In genomic region chr9:91380458-91380914, GRCm38 (mm10) we compare ENCODE assay signal across 11 mouse cellular contexts. TPM values are rescaled to one million over a fixed set of nuclear protein-coding genes. Genes with fewer than 3 reads are reported as not detected.
DNase-seq lines count a peak whose midpoint lies in the region; ATAC-seq and TF ChIP-seq lines count a peak whose summit lies in the region.
"Had no signal": no experiment of that assay in that cellular context is flagged by ENCODE, and none has a peak within 500 bp of the region (broad histone marks: within the 10 kb centered on the region; RNA-seq: fewer than 3 reads in every experiment).

No protein-coding gene starts in this region.

- no peak for TF ChIP-seq CTCF in intestine, postnatal 0 days (IDR thresholded peaks at IDR 0.05; ENCODE audit: low read depth)

- peak overlapping the region; percentile 50; the same call in 1 of the 2 replicates for H3K4me3 ChIP-seq in intestine, postnatal 0 days (ENCODE audit: low read depth, low read length)
- no peak overlapping the region for H3K4me3 ChIP-seq in intestine, embryonic 16.5 days (ENCODE audit: low read length)
- peak overlapping the region; percentile 54 for H3K4me3 ChIP-seq in hindbrain, embryonic 12.5 days
- H3K4me3 ChIP-seq in neural tube, embryonic 12.5 days = peak overlapping the region; percentile 59

- no peak overlapping the region for H3K9ac ChIP-seq in intestine, postnatal 0 days (ENCODE audit: low read depth, low read length)
- no peak overlapping the region for H3K9ac ChIP-seq in intestine, embryonic 16.5 days (ENCODE audit: low read depth, low read length)
- peak overlapping the region; percentile 82 for H3K9ac ChIP-seq in hindbrain, embryonic 12.5 days
- peak overlapping the region; percentile 93 for H3K9ac ChIP-seq in neural tube, embryonic 12.5 days

- H3K36me3 ChIP-seq in intestine, postnatal 0 days (ENCODE audit: control insufficient read depth, insufficient read depth) = no peaks in the 10 kb centered on the region
- no peaks in the 10 kb centered on the region for H3K36me3 ChIP-seq in intestine, embryonic 16.5 days (ENCODE audit: control insufficient read depth, insufficient read depth, low read length)
- no peaks in the 10 kb centered on the region for H3K36me3 ChIP-seq in hindbrain, embryonic 12.5 days
- no peaks in the 10 kb centered on the region for H3K36me3 ChIP-seq in neural tube, embryonic 12.5 days
- H3K36me3 ChIP-seq: limb, embryonic 13.5 days had no signal

- H3K27ac ChIP-seq in intestine, postnatal 0 days (ENCODE audit: low read depth, low read length) = no peak overlapping the region
- no peak overlapping the region for H3K27ac ChIP-seq in intestine, embryonic 16.5 days (ENCODE audit: low read length)
- peak overlapping the region; percentile 94 for H3K27ac ChIP-seq in hindbrain, embryonic 12.5 days
- H3K27ac ChIP-seq in neural tube, embryonic 12.5 days = peak overlapping the region; percentile 60
- H3K27ac ChIP-seq: limb, embryonic 13.5 days had no signal

- 2% methylated on average over 9 of the region's 9 CpGs for WGBS in intestine, postnatal 0 days
- WGBS in intestine, embryonic 16.5 days = 2% methylated on average over 9 of the region's 9 CpGs
- WGBS in hindbrain, embryonic 12.5 days = under 1% methylated on average over 9 of the region's 9 CpGs
- under 1% methylated on average over 9 of the region's 9 CpGs for WGBS in neural tube, embryonic 12.5 days

- no peak overlapping the region for H3K4me2 ChIP-seq in intestine, postnatal 0 days (replicated peaks; ENCODE audit: low read depth)
- no peak overlapping the region for H3K4me2 ChIP-seq in intestine, embryonic 16.5 days (ENCODE audit: low read depth, low read length)
- H3K4me2 ChIP-seq in hindbrain, embryonic 12.5 days (replicated peaks) = peak overlapping the region; percentile 79
- peak overlapping the region; percentile 81 for H3K4me2 ChIP-seq in neural tube, embryonic 12.5 days (replicated peaks)

- H3K4me1 ChIP-seq in intestine, postnatal 0 days (replicated peaks; ENCODE audit: control insufficient read depth, insufficient read depth, low read length) = peaks cover 2% of the 10 kb centered on the region; the same call in 1 of the 2 replicates
- H3K4me1 ChIP-seq in intestine, embryonic 16.5 days (ENCODE audit: control insufficient read depth, insufficient read depth, low read length) = peaks cover 5% of the 10 kb centered on the region; the same call in 1 of the 2 replicates
- H3K4me1 ChIP-seq in hindbrain, embryonic 12.5 days = peaks cover 15% of the 10 kb centered on the region
- peaks cover 22% of the 10 kb centered on the region for H3K4me1 ChIP-seq in neural tube, embryonic 12.5 days

- peaks cover 98% of the 10 kb centered on the region for H3K27me3 ChIP-seq in intestine, postnatal 0 days (replicated peaks; ENCODE audit: control insufficient read depth, insufficient read depth, low read length)
- peaks cover 93% of the 10 kb centered on the region for H3K27me3 ChIP-seq in intestine, embryonic 16.5 days (replicated peaks; ENCODE audit: control insufficient read depth, insufficient read depth, low read length)
- H3K27me3 ChIP-seq in hindbrain, embryonic 12.5 days = peaks cover 94% of the 10 kb centered on the region
- H3K27me3 ChIP-seq in neural tube, embryonic 12.5 days (replicated peaks) = peaks cover 78% of the 10 kb centered on the region

- no peak for ATAC-seq in intestine, postnatal 0 days
- ATAC-seq in intestine, embryonic 16.5 days = no peak
- no peak for ATAC-seq in hindbrain, embryonic 12.5 days (ENCODE audit: low FRiP score)
- ATAC-seq in neural tube, embryonic 12.5 days (ENCODE audit: low FRiP score, low read depth) = no peak

- peak; percentile 60 to 72 for DNase-seq in cerebellum, postnatal 36 days
- no peak for DNase-seq in urinary bladder, postnatal 14 days (ENCODE audit: low spot score)
- no peak for DNase-seq in frontal cortex, postnatal 36 days (ENCODE audit: low spot score in 2 of 2)
- no peak for DNase-seq in kidney, postnatal 14 days
- DNase-seq: kidney, adult 11 months; thymus, adult 2 months had no signal

- no peaks in the 10 kb centered on the region for H3K9me3 ChIP-seq in intestine, postnatal 0 days (ENCODE audit: control insufficient read depth)
- H3K9me3 ChIP-seq in intestine, embryonic 16.5 days (ENCODE audit: control insufficient read depth, low read length) = no peaks in the 10 kb centered on the region
- no peaks in the 10 kb centered on the region for H3K9me3 ChIP-seq in hindbrain, embryonic 12.5 days (replicated peaks)
- H3K9me3 ChIP-seq in neural tube, embryonic 12.5 days = no peaks in the 10 kb centered on the region
- H3K9me3 ChIP-seq: limb, embryonic 13.5 days had no signal

RNA-seq across cellular contexts. Expression of gene Zic1, which starts 14.9 kb away (rescaled TPM):
- polyA plus RNA-seq in intestine, postnatal 0 days (2015; fragmentation: Nextera tagmentation; extraction: Ambion mirVana) = not detected in 2 replicates
- not detected in 2 replicates for polyA plus RNA-seq in intestine, embryonic 16.5 days (2015; fragmentation: Nextera tagmentation; extraction: Ambion mirVana)
- 17.0 and 17.9 TPM in 2 replicates for polyA plus RNA-seq in hindbrain, embryonic 12.5 days (2016; fragmentation: Nextera tagmentation; extraction: Ambion mirVana)
- 19.0 and 19.9 TPM in 2 replicates for polyA plus RNA-seq in neural tube, embryonic 12.5 days (2016; fragmentation: Nextera tagmentation; extraction: Ambion mirVana)

RNA-seq across cellular contexts. Expression of gene Zic4, which starts 18.3 kb away (rescaled TPM):
- not detected in 2 replicates for polyA plus RNA-seq in intestine, postnatal 0 days (2015; fragmentation: Nextera tagmentation; extraction: Ambion mirVana)
- polyA plus RNA-seq in intestine, embryonic 16.5 days (2015; fragmentation: Nextera tagmentation; extraction: Ambion mirVana) = not detected in 2 replicates
- 54.0 and 55.0 TPM in 2 replicates for polyA plus RNA-seq in hindbrain, embryonic 12.5 days (2016; fragmentation: Nextera tagmentation; extraction: Ambion mirVana)
- 62.8 and 66.6 TPM in 2 replicates for polyA plus RNA-seq in neural tube, embryonic 12.5 days (2016; fragmentation: Nextera tagmentation; extraction: Ambion mirVana)
- polyA plus RNA-seq: thymus, adult 2 months had no signal

Comparison
In these comparisons a context has a peak if more than half of its experiments do, and no peak if none do; other contexts are left out.
1. H3K27ac ChIP-seq: peak in hindbrain, embryonic 12.5 days (single experiment) and neural tube, embryonic 12.5 days (single experiment); none in intestine, postnatal 0 days (single experiment) and intestine, embryonic 16.5 days (single experiment).
2. H3K4me2 ChIP-seq: peak in hindbrain, embryonic 12.5 days (single experiment) and neural tube, embryonic 12.5 days (single experiment); none in intestine, postnatal 0 days (single experiment) and intestine, embryonic 16.5 days (single experiment).
3. H3K9ac ChIP-seq: peak in hindbrain, embryonic 12.5 days (single experiment) and neural tube, embryonic 12.5 days (single experiment); none in intestine, postnatal 0 days (single experiment) and intestine, embryonic 16.5 days (single experiment).
4. DNase-seq: peak in cerebellum, postnatal 36 days (2 of 2); none in urinary bladder, postnatal 14 days (single experiment), frontal cortex, postnatal 36 days (0 of 2) and kidney, postnatal 14 days (single experiment).
5. RNA of gene Zic1, which starts 14.9 kb away (polyA plus RNA-seq): 19.0 to 19.9 TPM in neural tube, embryonic 12.5 days and 17.0 to 17.9 TPM in hindbrain, embryonic 12.5 days; not detected in intestine, postnatal 0 days and not detected in intestine, embryonic 16.5 days; every median in the first group is over 10 times any median in the second.
6. RNA of gene Zic4, which starts 18.3 kb away (polyA plus RNA-seq): 62.8 to 66.6 TPM in neural tube, embryonic 12.5 days and 54.0 to 55.0 TPM in hindbrain, embryonic 12.5 days; not detected in intestine, postnatal 0 days and not detected in intestine, embryonic 16.5 days; every median in the first group is over 10 times any median in the second.